Mouse (Mus musculus) left cerebral cortex, adult 18-20 months (tissue): Measurements from ENCODE around the gene C1galt1c1. TPM values are rescaled to one million over a fixed set of nuclear protein-coding genes. Genes with fewer than 3 reads are reported as not detected.

Source experiments
- DNase-seq, 2 experiments: peaks; one replicate each; pipeline ENCODE4 v3.0.0; 2021 to 2022; ENCODE audit warnings: low spot score in 2 of 2, mixed read lengths in 1 of 2
- long read RNA-seq, 2 experiments: library from polyadenylated mRNA; stranded (forward); transcript quantifications; one replicate each; pipeline ENCODE4 v2.0.0; 2021
- total RNA-seq, 2 experiments: library from RNA; stranded (reverse); gene quantifications; 2 replicates each; pipeline ENCODE4 v1.2.3; 2021

The C1galt1c1 gene
- 10 to 100 TPM; 21.0 to 24.3 TPM for total RNA-seq
- long read RNA-seq, experiment 1, transcript C1galt1c1-201 (2 exons, 1,449 nt): major isoform, 30 of 32 reads
- long read RNA-seq, experiment 1, partial matches to known transcripts: 0 of 32 reads
- long read RNA-seq, experiment 1, other reads (novel, unspliced or antisense): 2 of 32 reads
- long read RNA-seq, experiment 2, transcript C1galt1c1-201 (2 exons, 1,449 nt): major isoform, 26 of 29 reads
- long read RNA-seq, experiment 2, partial matches to known transcripts: 2 of 29 reads
- long read RNA-seq, experiment 2, other reads (novel, unspliced or antisense): 1 of 29 reads

DNA sequence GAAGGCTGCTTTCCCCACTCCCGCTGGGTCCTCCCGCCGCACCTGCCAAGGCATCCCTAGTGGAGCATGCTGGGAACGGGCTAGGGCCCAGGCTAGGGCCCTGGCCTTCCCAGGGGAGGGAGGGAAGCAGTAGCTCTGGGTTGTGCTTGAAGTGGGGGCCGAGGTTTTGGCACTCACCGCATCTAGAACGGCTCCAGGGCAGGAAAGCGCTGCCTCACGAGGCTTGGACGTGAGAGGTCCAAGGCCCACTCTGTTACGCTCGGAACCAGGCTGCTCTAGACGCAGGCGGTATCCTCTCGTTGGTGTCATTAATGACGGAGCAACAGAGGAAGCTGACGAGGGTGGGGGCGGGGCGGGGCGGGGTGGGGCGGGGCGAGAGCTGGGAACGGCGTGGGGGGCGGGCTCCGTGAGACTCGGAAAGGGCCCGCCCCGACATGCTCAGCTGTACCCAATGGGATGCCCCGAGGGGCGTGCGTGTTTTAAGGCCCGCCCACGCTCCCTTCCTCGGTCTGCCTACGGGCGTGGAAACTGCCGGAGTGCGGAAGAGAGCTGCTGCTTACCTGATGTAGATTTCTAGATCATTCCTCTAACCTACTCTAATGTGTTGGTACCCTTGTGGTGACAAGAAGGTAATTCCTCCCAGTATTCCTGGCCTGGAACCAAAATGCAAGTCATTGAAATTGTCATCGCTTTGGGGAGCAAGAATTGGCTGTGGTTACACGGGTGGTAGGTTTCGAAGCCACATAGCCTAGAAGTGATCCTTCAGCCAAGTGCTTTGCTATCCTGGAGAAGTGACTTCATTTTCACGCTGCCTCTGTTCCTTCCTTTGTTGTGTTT lies at the start of gene C1galt1c1:
C1galt1c1 (minus strand) TSS at position 287 of the 837 bp plus-strand sequence.
- DNase-seq: peak; percentile 86 to 89

DNA sequence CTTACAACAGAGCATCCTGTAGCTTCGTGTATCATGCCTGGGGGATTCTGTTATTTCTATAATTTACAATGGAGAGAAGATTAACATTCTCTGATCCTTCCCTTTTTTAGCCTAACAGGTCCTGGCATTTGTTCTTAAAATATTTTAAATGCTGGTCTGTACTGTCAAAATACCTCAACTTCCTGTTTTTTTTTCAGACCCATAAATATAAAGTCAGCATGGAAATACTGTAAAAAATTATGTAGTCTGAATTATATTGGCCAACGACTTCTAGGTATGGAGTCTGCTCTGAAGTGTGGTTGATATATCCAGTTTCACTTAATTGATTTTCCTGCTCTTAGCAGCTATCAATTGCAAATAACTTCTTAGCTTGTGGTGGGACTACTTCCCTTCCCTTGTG lies 47.1 kb upstream of the C1galt1c1 start:
- no peak for DNase-seq

DNA sequence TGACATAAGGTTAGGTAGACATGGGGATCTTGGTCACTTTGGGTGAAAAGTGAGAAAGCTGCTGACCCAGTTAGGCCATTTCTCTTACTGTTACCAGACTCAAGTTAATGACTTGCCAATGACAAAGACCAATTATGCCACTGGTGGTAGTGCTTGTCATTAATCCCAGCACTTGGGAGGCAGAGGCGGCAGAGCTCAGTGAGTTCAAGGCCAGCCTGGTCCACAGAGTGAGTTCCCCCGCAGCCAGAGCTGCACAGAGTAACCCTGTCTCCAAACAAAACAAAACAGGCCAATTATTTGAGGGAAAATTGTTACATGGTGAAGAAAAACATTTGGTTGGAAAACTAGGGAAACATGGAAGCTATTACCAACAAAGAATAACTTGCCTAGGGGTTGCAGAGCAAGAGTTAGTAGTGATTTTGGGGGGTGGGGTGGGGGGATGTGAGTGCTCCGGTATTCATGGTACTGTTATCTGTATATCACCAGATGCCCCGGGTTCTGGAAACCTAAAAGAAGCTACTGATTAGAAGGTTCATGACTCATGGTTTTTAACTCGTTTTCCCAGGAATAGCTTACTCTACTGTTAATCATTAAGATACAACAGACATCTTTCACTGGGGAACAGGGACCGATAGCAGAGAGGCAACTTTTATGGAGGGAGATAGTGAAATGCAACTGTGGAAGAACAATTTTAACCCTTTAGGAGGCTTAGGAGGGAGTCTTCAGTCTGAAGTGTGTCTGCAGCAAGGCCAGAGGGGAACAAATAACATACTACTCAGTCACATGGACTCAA lies 34.4 kb upstream of the C1galt1c1 start:
- no peak for DNase-seq

DNA sequence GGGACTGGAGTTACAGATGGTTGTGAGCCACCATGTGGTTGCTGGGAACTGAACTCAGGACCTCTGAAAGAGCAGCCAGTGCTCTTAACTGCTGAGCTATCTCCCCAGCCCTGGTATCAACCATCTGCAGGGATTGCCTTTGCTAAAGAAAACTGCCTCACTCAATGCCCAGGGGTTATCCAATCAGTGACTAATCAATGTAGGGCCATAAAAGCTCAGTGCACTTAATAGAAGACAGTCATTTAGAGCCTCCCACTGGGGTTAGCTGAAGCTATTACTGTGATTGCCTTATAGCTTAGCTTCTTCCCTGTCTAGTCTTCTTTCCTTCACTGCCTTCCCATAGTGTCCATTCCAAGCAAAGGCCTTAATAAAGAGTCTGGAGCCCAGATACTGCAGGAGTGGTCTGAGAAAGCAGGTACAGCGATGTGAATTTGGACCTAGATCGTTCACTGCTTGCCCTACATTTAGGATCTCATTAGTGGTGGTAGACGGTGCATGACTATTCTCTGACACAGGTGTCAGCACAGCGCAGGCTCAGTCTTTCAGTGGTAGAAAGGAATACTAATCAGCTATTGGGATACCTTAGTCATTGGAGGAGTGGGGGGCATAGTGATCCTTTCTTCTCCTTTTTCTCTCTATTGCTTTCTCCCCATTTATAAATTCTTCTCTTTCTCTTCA lies 21.5 kb upstream of the C1galt1c1 start:
- no peak for DNase-seq

DNA sequence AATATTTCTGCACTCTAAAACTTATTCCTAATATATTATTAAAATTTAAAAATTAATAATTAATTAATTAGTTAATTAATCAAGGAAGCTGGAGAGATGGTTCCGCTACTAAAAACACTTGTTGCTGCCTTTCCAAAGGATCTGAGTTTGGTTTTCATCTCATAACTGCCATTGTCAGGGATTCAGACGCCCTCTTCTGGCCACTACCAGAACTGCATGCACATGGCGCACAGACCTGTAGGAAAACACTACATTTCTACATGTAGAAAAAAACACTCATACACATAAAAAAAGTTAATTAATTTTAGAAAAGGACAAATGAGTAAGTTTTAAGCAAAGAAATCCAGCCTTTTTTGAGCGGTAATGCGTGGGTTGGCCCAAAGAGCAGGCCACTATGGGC lies 19.8 kb upstream of the C1galt1c1 start:
- no peak for DNase-seq

DNA sequence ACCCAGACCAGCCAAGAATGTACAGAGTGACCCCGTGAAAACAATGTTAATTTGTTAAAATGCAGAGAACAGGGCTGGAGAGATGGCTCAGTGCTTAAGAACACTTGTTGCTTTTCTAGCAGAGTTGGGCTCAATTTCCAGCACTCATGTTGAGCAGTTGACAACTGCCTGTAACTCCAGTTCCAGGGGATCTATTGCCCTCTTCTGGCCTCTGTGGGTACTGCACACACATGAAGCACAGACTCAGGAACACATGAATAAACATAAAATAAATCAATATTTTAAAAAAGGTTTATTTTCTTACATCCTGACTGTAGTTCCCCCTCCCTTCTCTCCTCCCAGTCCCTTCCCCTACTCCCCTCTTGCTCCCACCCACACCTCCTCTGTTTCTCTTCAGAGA lies 18.3 kb upstream of the C1galt1c1 start:
- no peak for DNase-seq

DNA sequence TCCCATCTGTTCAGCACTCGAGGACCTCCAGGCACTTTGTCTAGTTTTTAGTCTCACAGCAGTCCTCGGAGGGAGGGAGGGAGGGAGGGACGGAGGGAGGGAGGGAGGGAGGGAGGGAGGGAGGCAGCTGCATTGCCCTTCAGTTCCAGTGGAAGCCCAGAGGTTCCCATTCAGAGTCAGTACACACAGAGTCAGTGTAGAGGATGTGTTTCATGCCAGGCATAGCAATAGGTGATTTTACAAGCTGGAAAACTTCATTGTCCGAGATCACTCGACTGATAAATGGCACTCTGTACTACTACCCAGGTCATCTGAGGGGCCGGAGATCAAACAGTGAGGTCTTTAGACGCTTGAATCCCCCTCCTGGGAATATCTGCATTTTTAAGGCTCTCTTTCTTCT lies 16.3 kb upstream of the C1galt1c1 start:
- DNase-seq: no peak

DNA sequence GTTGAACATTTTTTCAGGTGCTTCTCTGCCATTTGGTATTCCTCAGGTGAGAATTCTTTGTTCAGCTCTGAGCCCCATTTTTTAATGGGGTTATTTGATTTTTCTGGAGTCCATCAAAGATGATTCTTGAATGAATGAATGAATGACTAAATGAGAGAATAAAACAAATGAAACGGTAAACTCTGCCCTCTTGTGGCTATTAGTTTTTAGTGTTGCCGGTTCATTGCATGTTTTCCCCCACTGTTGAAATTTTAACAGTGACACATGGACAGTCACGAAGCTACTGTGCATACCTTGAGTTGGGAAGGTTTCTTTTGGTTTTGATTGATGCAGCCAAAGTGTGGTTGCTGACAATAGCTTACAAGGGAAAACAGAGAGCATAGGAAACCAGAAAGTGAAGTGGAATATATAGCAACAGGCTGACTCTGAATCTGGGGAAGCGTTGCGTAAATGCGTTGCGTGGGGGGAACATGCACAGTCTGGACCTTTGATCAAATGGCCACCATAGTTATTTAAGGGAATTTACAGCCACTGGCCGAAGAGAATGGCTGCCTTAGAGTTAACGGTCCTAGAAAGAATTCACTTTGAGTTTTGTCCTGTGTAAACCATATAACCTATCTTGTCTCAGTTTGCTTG lies 15.6 kb upstream of the C1galt1c1 start:
- DNase-seq: no peak

DNA sequence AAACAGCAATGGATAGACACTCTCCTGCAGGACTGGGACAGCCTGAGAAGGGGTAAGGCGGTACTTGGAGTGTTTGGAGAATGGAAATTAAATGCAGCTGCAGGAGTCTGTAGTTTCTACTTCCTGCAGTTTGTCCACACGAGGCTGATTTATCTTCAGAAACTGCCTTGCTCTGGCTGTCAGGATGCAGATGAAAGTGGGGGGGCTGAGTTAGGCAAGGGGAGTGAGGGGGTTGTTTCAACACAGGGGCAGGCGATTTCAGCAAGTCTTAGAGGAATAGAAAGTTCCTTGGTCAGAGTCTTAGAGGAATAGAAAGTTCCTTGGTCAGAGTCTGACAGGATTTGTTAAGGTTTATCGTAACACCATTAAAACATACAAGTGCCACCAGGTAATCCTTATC lies 7.3 kb upstream of the C1galt1c1 start:
- no peak for DNase-seq

DNA sequence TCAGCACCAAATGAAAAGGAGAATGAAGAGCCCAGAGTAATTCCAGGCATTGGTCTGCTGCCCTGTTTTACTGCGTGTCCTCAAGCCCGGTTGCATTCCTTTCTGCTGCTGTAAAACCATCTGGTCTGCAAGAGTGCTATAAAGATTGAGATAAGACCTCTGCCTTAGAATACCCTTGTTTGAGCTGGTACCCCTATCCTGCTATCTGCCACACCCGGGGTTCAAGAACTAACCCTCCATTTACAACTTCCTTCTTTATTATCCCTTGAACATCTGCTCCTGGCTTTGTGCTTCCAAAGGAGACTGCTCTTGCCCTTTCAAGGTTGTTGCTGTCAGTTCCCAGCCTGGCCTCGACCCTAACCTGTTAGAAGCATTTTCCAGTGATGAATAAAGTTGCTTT lies 6.5 kb upstream of the C1galt1c1 start:
- no peak for DNase-seq

DNA sequence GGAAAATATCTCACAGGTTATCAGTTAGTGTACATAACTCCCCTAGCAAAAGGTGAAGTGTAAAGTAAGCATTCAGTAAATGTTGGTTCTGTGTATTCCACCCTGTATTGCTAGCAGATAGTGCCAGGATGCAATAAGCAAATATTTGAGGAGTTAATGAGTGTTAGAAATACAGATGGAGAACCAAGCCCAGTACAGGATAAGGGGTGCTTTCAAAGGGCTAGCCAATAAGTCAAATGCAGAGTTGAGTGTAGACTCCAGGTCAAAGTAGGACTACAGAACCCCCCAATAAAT lies 698 bp upstream of the C1galt1c1 start:
- no peak for DNase-seq

DNA sequence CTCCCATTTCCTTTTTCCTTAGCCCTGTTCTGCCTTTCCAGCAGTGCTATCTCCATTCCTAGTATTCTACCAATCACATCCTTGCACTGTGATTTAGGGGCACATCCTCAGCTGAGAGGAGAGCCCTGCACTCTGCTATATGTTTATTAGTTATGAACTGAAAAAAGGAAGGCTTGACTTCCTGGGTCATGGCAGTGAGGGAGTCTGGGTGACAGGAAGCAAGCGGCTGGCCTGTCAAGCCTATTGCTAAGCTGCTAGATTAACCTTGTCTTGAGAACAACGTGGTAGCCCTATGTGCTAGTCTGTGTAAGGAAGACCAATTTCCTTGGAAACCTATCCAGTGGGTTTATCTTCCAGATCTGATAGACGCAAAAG lies 33.9 kb downstream of the C1galt1c1 start:
- peak; percentile 2 to 12 for DNase-seq

DNA sequence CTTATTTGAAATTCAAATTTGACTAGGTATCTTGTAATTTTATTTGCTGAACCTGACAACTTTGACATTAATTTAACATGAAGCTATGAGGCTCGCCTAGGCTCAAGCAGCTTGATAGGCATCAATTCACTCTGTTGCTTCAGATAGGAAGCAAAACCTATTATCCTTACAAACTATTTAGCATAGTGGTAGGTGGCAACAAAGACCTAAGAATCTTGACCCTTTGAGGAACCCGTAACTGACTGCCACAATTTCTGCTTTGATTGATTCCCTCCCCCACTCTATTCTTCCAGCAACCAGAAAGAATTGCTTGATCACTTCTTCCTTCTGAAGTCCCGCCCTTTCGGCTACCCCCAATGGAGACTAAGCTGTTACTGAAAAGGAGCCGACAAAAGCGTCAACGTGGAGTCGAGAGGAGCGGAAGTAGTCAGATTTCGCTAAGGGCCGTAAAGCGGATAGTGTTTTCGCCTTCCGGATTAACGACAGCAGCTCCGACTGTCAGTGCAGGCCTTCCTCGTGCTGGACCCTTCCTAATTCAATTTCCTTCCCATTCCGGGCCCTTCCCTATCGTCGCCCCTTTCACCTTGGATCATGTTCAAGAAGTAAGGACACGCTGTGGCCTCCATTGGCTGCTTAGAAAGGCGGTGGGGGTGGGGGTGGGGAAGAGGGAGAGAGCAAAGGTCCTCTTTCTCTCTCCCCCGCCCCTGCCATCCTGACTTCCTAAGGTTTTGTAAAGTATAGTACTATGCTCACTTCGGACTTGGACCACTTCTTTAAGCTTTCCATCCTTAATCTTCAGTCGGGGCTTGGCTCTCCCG lies 34.5 kb downstream of the C1galt1c1 start, which contains the start of gene Mcts1:
Mcts1 (plus strand) TSS at position 402 of the 818 bp plus-strand sequence.
- peak; percentile 58 to 68 for DNase-seq

DNA sequence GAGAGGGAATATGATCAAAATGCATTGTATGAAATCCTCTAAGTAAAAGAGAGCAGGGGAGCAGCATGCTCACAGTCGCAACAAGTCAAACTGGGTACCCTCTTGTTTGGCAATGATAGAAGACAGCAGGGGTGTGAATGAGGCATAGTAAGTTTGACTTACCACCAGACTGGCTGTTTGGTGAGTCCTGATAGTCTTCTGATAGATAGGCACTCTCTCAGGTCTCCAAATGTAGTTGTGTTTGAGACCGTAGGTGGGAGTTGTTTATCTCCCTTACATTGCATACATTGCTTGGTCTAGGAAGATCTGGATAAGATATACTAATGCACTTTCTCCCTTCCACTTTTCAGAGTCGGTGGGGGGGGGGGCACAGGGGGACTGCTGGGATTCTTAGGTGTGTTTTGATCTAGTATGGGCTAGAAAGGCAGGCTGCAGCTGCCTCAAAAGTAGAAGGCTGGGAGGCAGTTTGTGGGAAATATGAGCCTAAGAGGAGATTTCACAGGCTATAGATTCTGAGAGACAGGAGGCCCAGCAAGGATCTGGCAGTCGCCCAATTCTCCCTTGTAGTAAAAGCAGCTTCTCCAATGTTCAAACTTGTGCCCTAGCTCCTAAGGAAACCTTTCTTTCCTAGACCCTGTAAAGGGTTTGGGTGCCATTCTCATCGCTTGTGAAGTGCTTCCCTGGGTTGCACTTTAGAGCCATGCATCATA lies 41.6 kb downstream of the C1galt1c1 start:
- DNase-seq: no peak

DNA sequence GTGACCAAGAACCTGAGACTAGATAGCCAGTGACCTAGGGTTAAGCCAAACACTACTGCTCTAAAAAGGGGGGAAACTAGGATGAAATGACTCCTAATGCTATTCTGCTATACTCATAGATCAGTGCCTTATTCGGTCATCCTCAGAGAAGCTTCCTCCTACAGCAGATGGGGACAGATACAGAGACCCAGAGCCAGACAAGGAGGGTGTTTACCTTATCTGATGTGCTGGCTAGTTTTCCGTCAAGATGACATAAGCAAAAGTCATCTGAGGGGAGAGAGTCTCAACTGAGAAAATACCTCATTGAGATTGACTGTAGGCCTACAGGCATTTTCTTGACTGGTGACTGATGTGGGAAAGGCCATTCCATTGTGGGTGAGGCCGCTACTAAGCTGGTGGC lies 43.1 kb downstream of the C1galt1c1 start:
- no peak for DNase-seq

DNA sequence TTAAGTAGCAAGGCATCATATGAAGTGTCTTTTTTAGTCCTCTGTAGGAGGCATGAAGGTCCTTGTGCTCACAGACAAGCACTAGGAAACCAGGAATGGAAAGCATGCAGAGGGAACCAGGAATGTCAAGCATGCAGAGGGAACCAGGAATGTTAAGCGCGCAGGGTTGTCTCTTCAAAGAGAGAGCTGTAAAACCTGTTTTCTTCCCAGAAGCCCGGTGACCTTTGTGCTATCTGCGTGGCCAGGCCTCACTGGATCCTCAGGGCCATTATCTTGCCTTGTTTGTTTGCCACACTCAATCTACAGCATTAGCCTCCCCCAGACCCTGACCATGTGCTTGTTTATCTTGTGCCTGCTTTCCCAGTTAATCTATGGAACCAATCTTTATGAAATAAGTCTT lies 45.1 kb downstream of the C1galt1c1 start:
- no peak for DNase-seq

DNA sequence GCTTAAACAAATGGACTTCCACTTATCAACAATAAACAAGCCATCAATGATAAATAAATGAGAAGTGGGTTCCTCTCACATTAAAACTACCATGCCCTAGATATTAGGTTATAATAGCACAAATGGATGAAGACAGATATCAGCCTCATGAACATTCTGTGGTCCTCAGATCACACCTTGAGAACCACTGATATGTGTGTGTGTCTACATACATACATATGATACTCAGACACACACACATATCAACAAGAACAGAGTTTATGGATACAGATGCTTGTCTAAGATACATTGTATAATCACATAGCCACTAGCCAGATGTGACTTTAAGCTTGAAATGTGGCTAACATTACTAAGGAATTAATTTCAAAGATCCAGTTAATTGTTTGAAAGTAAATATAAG lies 51.6 kb downstream of the C1galt1c1 start:
- DNase-seq: no peak

DNA sequence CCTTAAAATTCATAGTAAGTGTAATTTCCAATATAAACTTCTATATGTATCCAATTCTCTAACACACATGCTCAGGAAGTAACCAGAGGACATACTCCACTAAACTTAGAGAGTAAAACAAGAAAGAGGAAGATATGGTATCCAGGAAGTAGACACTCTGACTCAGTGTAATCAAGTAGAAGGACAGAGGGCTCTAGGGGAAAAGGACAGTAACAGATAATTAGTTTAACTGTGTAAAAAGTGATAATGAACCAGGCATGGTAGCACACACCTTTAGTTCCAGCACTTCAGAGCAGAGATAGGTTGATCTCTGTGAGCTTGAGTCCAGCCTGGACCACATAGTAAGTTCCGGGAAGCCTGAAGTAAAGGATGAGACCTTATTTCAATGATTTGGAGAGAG lies 53.7 kb downstream of the C1galt1c1 start:
- no peak for DNase-seq
